Mouse (Mus musculus) C2C12 (cell line): ENCODE results near the gene Sall1. TPM values are rescaled to one million over a fixed set of nuclear protein-coding genes. Genes with fewer than 3 reads are reported as not detected.

Experiments
- H3K27me3 ChIP-seq: one replicate; pipeline ENCODE4 v1.6.1; 2011; ENCODE audit not compliant: control insufficient read depth, insufficient read depth, insufficient read length
- H3K36me3 ChIP-seq: one replicate; pipeline ENCODE4 v1.6.1; 2011; ENCODE audit not compliant: control insufficient read depth, insufficient read depth
- H3K4me3 ChIP-seq: one replicate; pipeline ENCODE4 v1.5.1; 2011; ENCODE audit warnings: mild to moderate bottlenecking, control low read depth; ENCODE audit not compliant: poor library complexity, insufficient read depth, severe bottlenecking
- H3K79me2 ChIP-seq: one replicate; pipeline ENCODE4 v1.6.1; 2011; ENCODE audit not compliant: control insufficient read depth, insufficient read depth
- H3K79me3 ChIP-seq: one replicate; pipeline ENCODE4 v1.6.1; 2011; ENCODE audit warnings: low read depth, control low read depth
- H3ac ChIP-seq: one replicate; pipeline ENCODE3; 2011; ENCODE audit warnings: low read depth; ENCODE audit not compliant: control insufficient read depth, insufficient read length
- CEBPB ChIP-seq: IDR thresholded peaks from one replicate; pipeline ENCODE4 v1.6.1; 2011; ENCODE audit warnings: low read depth, mild to moderate bottlenecking, control low read depth, moderate library complexity
- CTCF ChIP-seq: IDR thresholded peaks from one replicate; pipeline ENCODE4 v1.5.1; 2011; ENCODE audit not compliant: control insufficient read depth, insufficient read depth, insufficient read length
- FOSL1 ChIP-seq: IDR thresholded peaks from one replicate; pipeline ENCODE4 v1.8.0; 2011; ENCODE audit warnings: mild to moderate bottlenecking, low read length; ENCODE audit not compliant: poor library complexity, insufficient read depth, severe bottlenecking
- MAX ChIP-seq: IDR thresholded peaks from one replicate; pipeline ENCODE4 v1.6.1; 2011; ENCODE audit warnings: mild to moderate bottlenecking, control low read depth
- MYOD1 ChIP-seq: IDR thresholded peaks from one replicate; pipeline ENCODE4 v1.6.1; 2011; ENCODE audit warnings: low read depth; ENCODE audit not compliant: control insufficient read depth, insufficient read length
- MYOG ChIP-seq: IDR thresholded peaks from one replicate; pipeline ENCODE4 v1.6.1; 2011; ENCODE audit not compliant: control insufficient read depth, insufficient read length; ENCODE audit errors: extremely low read depth
- USF1 ChIP-seq: IDR thresholded peaks from one replicate; pipeline ENCODE4 v1.6.1; 2011; ENCODE audit warnings: low read depth, mild to moderate bottlenecking, control low read depth, moderate library complexity
- polyA plus RNA-seq: library from polyadenylated mRNA; unstranded; fragments of >200 nt; fragmentation: generic; extraction: Trizol; gene quantifications from one replicate; pipeline ENCODE4 v1.2.1, GENCODE M21; 2012; ENCODE audit warnings: missing spikeins

The Sall1 gene
- polyA plus RNA-seq, 1 experiment = not detected

GRCm38 (mm10) chr8:89045726-89046125 is 1.8 kb upstream of the Sall1 start:
- peaks cover 35% of the 10 kb centered on the region for H3K27me3 ChIP-seq
- TF ChIP-seq FOSL1 (no peak), MYOG (no peak)
- H3K4me3 ChIP-seq = no peak overlapping the region
- H3ac ChIP-seq = no peak overlapping the region
- no peaks in the 10 kb centered on the region for H3K79me3 ChIP-seq
- H3K79me2 ChIP-seq = no peaks in the 10 kb centered on the region
- no peaks in the 10 kb centered on the region for H3K36me3 ChIP-seq

GRCm38 (mm10) chr8:89045218-89045601 is 1.2 kb upstream of the Sall1 start:
- no peaks in the 10 kb centered on the region for H3K79me3 ChIP-seq
- peaks cover 37% of the 10 kb centered on the region for H3K27me3 ChIP-seq
- H3K36me3 ChIP-seq = no peaks in the 10 kb centered on the region
- no peak overlapping the region for H3K4me3 ChIP-seq
- H3K79me2 ChIP-seq = no peaks in the 10 kb centered on the region
- no peak for TF ChIP-seq CTCF
- no peak for TF ChIP-seq MYOG
- no peak for TF ChIP-seq FOSL1
- TF ChIP-seq CEBPB = no peak
- no peak for TF ChIP-seq MAX
- TF ChIP-seq USF1 = no peak
- no peak for TF ChIP-seq MYOD1
- H3ac ChIP-seq = no peak overlapping the region

GRCm38 (mm10) chr8:89044511-89045217 is 702 bp upstream of the Sall1 start:
- Histone ChIP-seq H3K4me3 (no peak overlapping the region), H3K36me3 (no peaks in the 10 kb centered on the region), H3ac (no peak overlapping the region), H3K27me3 (peaks cover 37% of the 10 kb centered on the region), H3K79me3 (no peaks in the 10 kb centered on the region), H3K79me2 (no peaks in the 10 kb centered on the region)
- TF ChIP-seq FOSL1 (no peak), MYOD1 (no peak), MYOG (no peak)

- Histone ChIP-seq H3K79me2 (no peaks in the 10 kb centered on the region), H3K79me3 (no peaks in the 10 kb centered on the region), H3K27me3 (peaks cover 37% of the 10 kb centered on the region), H3K4me3 (no peak overlapping the region), H3K36me3 (no peaks in the 10 kb centered on the region), H3ac (no peak overlapping the region)
- TF ChIP-seq MAX (no peak), MYOD1 (no peak), USF1 (no peak)
These were observed 556 bp downstream of the Sall1 start for GRCm38 (mm10) chr8:89043371-89043841.

GRCm38 (mm10) chr8:89042560-89043370 is 1.2 kb downstream of the Sall1 start:
- H3K27me3 ChIP-seq = peaks cover 37% of the 10 kb centered on the region
- no peaks in the 10 kb centered on the region for H3K79me3 ChIP-seq
- H3K36me3 ChIP-seq = no peaks in the 10 kb centered on the region
- TF ChIP-seq MYOG = no peak
- TF ChIP-seq FOSL1 = no peak
- no peak for TF ChIP-seq USF1
- no peak for TF ChIP-seq CEBPB
- TF ChIP-seq MAX = no peak
- TF ChIP-seq CTCF = no peak
- no peak for TF ChIP-seq MYOD1
- H3K79me2 ChIP-seq = no peaks in the 10 kb centered on the region
- H3ac ChIP-seq = no peak overlapping the region
- no peak overlapping the region for H3K4me3 ChIP-seq

GRCm38 (mm10) chr8:89042118-89042460 is 1.9 kb downstream of the Sall1 start:
- Histone ChIP-seq H3K4me3 (no peak overlapping the region), H3K36me3 (no peaks in the 10 kb centered on the region), H3K27me3 (peaks cover 36% of the 10 kb centered on the region), H3ac (no peak overlapping the region), H3K79me3 (no peaks in the 10 kb centered on the region), H3K79me2 (no peaks in the 10 kb centered on the region)
- TF ChIP-seq CTCF (no peak), USF1 (no peak), MAX (no peak), FOSL1 (no peak), CEBPB (no peak), MYOD1 (no peak), MYOG (no peak)
